Mouse (Mus musculus): ENCODE data around the gene Tmem132c.

DNA sequence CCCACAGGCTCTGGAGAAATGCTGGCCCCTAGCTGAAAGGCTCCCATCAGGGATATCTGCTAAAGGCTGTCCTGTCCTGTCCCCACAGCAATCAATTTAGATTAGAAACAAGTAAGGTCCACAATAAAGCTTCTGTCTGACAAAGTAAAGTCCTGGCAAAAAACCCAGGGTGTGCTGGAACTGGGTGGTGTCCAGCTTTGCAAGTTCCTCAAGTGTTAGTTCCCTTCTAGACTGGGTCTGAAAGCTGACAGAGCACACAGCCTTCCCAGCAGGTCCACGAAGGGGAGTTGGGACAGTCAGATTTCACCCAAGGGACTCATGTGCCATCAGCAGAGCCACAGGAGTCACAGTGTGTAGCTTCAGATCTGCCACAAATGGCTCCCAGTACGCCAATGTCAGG, 365.9 kb downstream of the Tmem132c start:
- TF ChIP-seq CTCF (IDR thresholded peaks at IDR 0.05; ENCODE audit: low read depth) (no peak), EP300 (optimal IDR thresholded peaks at IDR 0.05) (no peak)

All from stomach, postnatal 0 days (tissue).